Mouse (Mus musculus): Measurements from ENCODE around the gene Has3. TPM values are rescaled to one million over a fixed set of nuclear protein-coding genes. Genes with fewer than 3 reads are reported as not detected.
"Not testable (repeated sequence)": the region's sequence is repeated elsewhere in the genome, so short reads cannot be mapped to it uniquely, and the experiment has no call there.

The Has3 gene
- total and polyA plus RNA-seq, 2 experiments from 2014 or later, result 0.63 to 20.0 TPM

DNA sequence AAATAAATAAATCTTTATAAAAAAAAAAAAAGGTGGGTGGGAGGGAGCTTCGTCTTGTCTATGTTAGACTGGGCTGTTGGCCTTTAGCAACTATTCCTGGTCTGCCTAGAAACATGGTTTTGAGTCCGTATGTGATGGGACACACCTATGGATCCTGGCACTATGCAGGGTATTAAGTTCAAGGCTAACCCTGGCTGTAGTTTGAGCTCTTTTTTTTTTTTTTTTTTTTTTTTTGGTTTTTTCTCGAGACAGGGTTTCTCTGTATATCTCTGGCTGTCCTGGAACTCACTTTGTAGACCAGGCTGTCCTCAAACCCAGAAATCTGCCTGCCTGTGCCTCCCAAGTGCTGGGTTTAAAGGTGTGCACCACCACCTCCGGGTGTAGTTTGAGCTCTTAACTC lies 54.0 kb downstream of the Has3 start:
- Histone ChIP-seq H3K4me1 (ENCODE audit: insufficient read depth, low read length) (no peaks in the 10 kb centered on the region), H3K27me3 (ENCODE audit: insufficient read depth, low read length) (no peaks in the 10 kb centered on the region), H3K4me2 (ENCODE audit: low read depth, low read length) (no peak overlapping the region), H3K9me3 (ENCODE audit: low read length) (no peaks in the 10 kb centered on the region), H3K9ac (replicated peaks; ENCODE audit: low read length) (no peak overlapping the region), H3K36me3 (ENCODE audit: insufficient read depth, low read length) (peaks cover 24% of the 10 kb centered on the region; the same call in 1 of the 2 replicates), H3K27ac (no peak overlapping the region), H3K4me3 (ENCODE audit: low read length) (no peak overlapping the region)
- DNase-seq (ENCODE audit: low spot score), result no peak
- TF ChIP-seq CTCF (IDR thresholded peaks at IDR 0.05; ENCODE audit: low read depth), result no peak
- ATAC-seq, result no peak
- 94% methylated on average over 4 of the region's 4 CpGs for WGBS

- Histone ChIP-seq H3K27ac (no peak overlapping the region), H3K4me3 (ENCODE audit: low read length) (no peak overlapping the region), H3K27me3 (ENCODE audit: insufficient read depth, low read length) (no peaks in the 10 kb centered on the region), H3K4me2 (ENCODE audit: low read depth, low read length) (no peak overlapping the region), H3K9ac (replicated peaks; ENCODE audit: low read length) (no peak overlapping the region), H3K4me1 (ENCODE audit: insufficient read depth, low read length) (no peaks in the 10 kb centered on the region), H3K9me3 (ENCODE audit: low read length) (no peaks in the 10 kb centered on the region), H3K36me3 (ENCODE audit: insufficient read depth, low read length) (peaks cover 17% of the 10 kb centered on the region; the same call in 1 of the 2 replicates)
- no peak for ATAC-seq
- DNase-seq (ENCODE audit: low spot score), result no peak
- TF ChIP-seq CTCF (IDR thresholded peaks at IDR 0.05; ENCODE audit: low read depth), result no peak
- 79% methylated on average over 8 of the region's 8 CpGs for WGBS
Measured at GRCm38 (mm10) chr8:106924904-106925349, 54.9 kb downstream of the Has3 start.

- DNase-seq (ENCODE audit: low spot score), result no peak
- Histone ChIP-seq H3K27me3 (ENCODE audit: insufficient read depth, low read length) (no peaks in the 10 kb centered on the region), H3K4me1 (ENCODE audit: insufficient read depth, low read length) (no peaks in the 10 kb centered on the region), H3K9me3 (ENCODE audit: low read length) (no peaks in the 10 kb centered on the region), H3K9ac (replicated peaks; ENCODE audit: low read length) (no peak overlapping the region), H3K27ac (no peak overlapping the region), H3K4me2 (ENCODE audit: low read depth, low read length) (no peak overlapping the region), H3K36me3 (ENCODE audit: insufficient read depth, low read length) (peaks cover 17% of the 10 kb centered on the region; the same call in 1 of the 2 replicates), H3K4me3 (ENCODE audit: low read length) (no peak overlapping the region)
- WGBS, result 94% methylated on average over 4 of the region's 4 CpGs
- ATAC-seq, result no peak
- TF ChIP-seq CTCF (IDR thresholded peaks at IDR 0.05; ENCODE audit: low read depth), result no peak
Measured at GRCm38 (mm10) chr8:106925446-106925845, 55.4 kb downstream of the Has3 start.

DNA sequence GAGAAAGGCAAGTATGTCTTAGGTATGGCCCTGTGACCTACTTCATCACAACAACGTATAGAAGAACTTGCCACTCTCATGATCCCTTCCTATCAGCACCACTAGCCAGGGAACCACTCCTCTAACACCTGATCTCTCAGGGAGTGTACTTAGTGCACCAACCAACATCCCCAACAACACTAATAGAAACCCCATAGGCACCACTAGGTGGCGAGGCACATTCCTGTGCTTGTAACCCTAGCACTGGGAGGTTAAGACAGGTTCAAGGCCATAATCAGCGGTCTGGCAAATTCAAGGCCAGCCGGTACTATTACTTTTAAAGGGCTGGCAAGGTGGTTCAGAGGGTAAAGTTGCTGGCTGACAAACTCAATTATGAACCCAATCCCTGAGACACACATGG lies 57.2 kb downstream of the Has3 start:
- no peak for ATAC-seq

DNA sequence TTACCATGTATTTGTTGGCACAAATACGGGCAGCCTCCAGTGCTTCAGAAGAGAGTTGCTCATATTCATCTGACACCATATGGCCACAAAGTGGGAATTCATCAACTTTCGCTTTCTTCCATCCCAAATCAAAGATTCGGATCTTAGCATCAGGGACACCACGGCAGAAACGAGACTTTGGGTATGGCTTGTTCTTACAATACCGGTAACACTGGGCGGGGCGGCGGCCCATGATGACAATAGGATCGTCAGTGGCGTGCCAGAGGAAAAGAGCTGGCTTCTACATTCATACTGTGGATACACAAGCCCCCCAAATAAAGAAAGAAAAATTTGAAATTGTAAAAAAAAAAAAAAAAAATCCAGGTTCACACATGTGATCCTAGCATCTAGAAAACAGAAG lies 58.1 kb downstream of the Has3 start:
- H3K4me2 ChIP-seq (ENCODE audit: low read depth, low read length); H3K36me3 ChIP-seq (ENCODE audit: insufficient read depth, low read length); H3K27ac ChIP-seq; H3K27me3 ChIP-seq (ENCODE audit: insufficient read depth, low read length); H3K4me3 ChIP-seq (ENCODE audit: low read length); H3K9ac ChIP-seq (replicated peaks; ENCODE audit: low read length); ATAC-seq; DNase-seq (ENCODE audit: low spot score); H3K4me1 ChIP-seq (ENCODE audit: insufficient read depth, low read length); H3K9me3 ChIP-seq (ENCODE audit: low read length): not testable (repeated sequence)
- WGBS, result 88% methylated on average over 10 of the region's 11 CpGs

More for the DNA sequence above, 57.2 kb downstream of the Has3 start:
- H3K36me3 ChIP-seq (ENCODE audit: insufficient read depth, low read length), result peaks cover 14% of the 10 kb centered on the region; the same call in 1 of the 2 replicates
- 0 out of 2 replicates have a peak, but pooled peaks cover under 1% of the 10 kb centered on the region for H3K4me1 ChIP-seq (ENCODE audit: insufficient read depth, low read length)
- DNase-seq (ENCODE audit: low spot score), result no peak
- H3K4me3 ChIP-seq (ENCODE audit: low read length), result no peak overlapping the region
- H3K9me3 ChIP-seq (ENCODE audit: low read length), result no peaks in the 10 kb centered on the region
- no peaks in the 10 kb centered on the region for H3K27me3 ChIP-seq (ENCODE audit: insufficient read depth, low read length)
- no peak overlapping the region for H3K27ac ChIP-seq
- peak; percentile 60 for TF ChIP-seq CTCF (IDR thresholded peaks at IDR 0.05; ENCODE audit: low read depth)
- WGBS, result 56% methylated on average over 4 of the region's 4 CpGs
- H3K9ac ChIP-seq (replicated peaks; ENCODE audit: low read length), result no peak overlapping the region
- no peak overlapping the region for H3K4me2 ChIP-seq (ENCODE audit: low read depth, low read length)

- no peaks in the 10 kb centered on the region for H3K36me3 ChIP-seq (ENCODE audit: insufficient read depth, low read length)
- H3K4me1 ChIP-seq (ENCODE audit: insufficient read depth, low read length), result 0 out of 2 replicates have a peak, but pooled peaks cover 3% of the 10 kb centered on the region
- no peak overlapping the region for H3K4me2 ChIP-seq (ENCODE audit: low read depth, low read length)
- H3K4me3 ChIP-seq (ENCODE audit: low read length), result no peak overlapping the region
- ATAC-seq (no peak), DNase-seq (ENCODE audit: low spot score) (peak; percentile 22)
- H3K9ac ChIP-seq (replicated peaks; ENCODE audit: low read length), result no peak overlapping the region
- WGBS, result 62% methylated on average over 6 of the region's 6 CpGs
- H3K27me3 ChIP-seq (ENCODE audit: insufficient read depth, low read length), result no peaks in the 10 kb centered on the region
- H3K9me3 ChIP-seq (ENCODE audit: low read length), result no peaks in the 10 kb centered on the region
- no peak overlapping the region for H3K27ac ChIP-seq
- no peak for TF ChIP-seq CTCF (IDR thresholded peaks at IDR 0.05; ENCODE audit: low read depth)
Measured at GRCm38 (mm10) chr8:106929155-106929913, 59.3 kb downstream of the Has3 start.

- Histone ChIP-seq H3K4me1 (ENCODE audit: insufficient read depth, low read length) (0 out of 2 replicates have a peak, but pooled peaks cover 3% of the 10 kb centered on the region), H3K9me3 (ENCODE audit: low read length) (no peaks in the 10 kb centered on the region), H3K27me3 (ENCODE audit: insufficient read depth, low read length) (no peaks in the 10 kb centered on the region), H3K27ac (no peak overlapping the region; the same call in 1 of the 2 replicates), H3K36me3 (ENCODE audit: insufficient read depth, low read length) (no peaks in the 10 kb centered on the region), H3K4me2 (ENCODE audit: low read depth, low read length) (no peak overlapping the region), H3K4me3 (ENCODE audit: low read length) (no peak overlapping the region), H3K9ac (replicated peaks; ENCODE audit: low read length) (no peak overlapping the region)
- 79% methylated on average over 5 of the region's 5 CpGs for whole genome bisulfite sequencing
- TF ChIP-seq CTCF (IDR thresholded peaks at IDR 0.05; ENCODE audit: low read depth), result no peak
- ATAC-seq (no peak), DNase-seq (ENCODE audit: low spot score) (no peak)
Measured at GRCm38 (mm10) chr8:106929921-106930320, 59.9 kb downstream of the Has3 start.
